Mouse (Mus musculus): ENCODE results near the gene Cnbd2. TPM values are rescaled to one million over a fixed set of nuclear protein-coding genes. Genes with fewer than 3 reads are reported as not detected.

Gene Cnbd2
- polyA plus RNA-seq, 1 experiment from 2014 or later = 9.4 TPM

DNA sequence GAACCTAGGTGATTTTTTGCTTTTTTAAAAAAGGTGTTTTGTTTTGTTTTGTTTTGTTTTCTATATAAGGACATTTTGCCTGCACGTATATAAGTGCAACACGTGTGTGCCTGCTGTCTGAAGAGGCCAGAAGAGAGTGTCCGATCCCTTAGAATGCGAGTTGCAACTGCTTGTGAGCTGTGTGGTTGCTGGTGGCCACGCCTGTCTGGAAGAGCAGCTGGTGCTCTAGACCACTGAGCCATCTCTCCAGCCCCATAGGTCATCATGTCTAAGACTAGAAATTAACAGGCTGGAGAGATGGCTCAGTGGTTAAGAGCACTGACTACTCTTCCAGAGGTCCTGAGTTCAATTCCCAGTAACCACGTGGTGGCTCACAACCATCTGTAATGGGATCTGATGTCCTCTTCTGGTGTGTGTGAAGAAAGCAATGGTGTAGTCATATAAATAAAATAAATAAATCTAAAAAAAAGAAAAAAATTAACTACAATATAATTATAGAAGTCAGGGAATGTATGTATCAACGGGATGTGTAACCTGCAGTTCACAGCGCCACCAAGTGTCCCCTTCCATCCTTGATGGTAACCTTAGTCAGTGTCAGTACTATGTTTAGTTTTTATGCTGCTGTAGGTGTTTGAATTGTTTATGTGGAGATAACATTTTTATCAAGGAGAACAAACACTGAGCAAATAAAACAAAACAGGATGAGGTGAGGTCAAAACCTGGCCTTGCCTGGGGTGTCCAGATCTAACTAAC, 40.5 kb downstream of the Cnbd2 start:
- WGBS = 72% methylated on average over 8 of the region's 8 CpGs
- ATAC-seq = no peak
- H3K9me3 ChIP-seq (ENCODE audit: control insufficient read depth) = no peaks in the 10 kb centered on the region
- no peak overlapping the region for H3K4me3 ChIP-seq (ENCODE audit: low read depth, low read length)
- no peaks in the 10 kb centered on the region for H3K36me3 ChIP-seq (ENCODE audit: control insufficient read depth, insufficient read depth)
- H3K27ac ChIP-seq (ENCODE audit: low read depth, low read length) = no peak overlapping the region
- peak; percentile 55 for TF ChIP-seq CTCF (IDR thresholded peaks at IDR 0.05; ENCODE audit: low read depth)
- H3K27me3 ChIP-seq (replicated peaks; ENCODE audit: control insufficient read depth, insufficient read depth, low read length) = no peaks in the 10 kb centered on the region
- H3K4me2 ChIP-seq (replicated peaks; ENCODE audit: low read depth) = no peak overlapping the region
- no peak overlapping the region for H3K9ac ChIP-seq (ENCODE audit: low read depth, low read length)
- H3K4me1 ChIP-seq (replicated peaks; ENCODE audit: control insufficient read depth, insufficient read depth, low read length) = no peaks in the 10 kb centered on the region

DNA sequence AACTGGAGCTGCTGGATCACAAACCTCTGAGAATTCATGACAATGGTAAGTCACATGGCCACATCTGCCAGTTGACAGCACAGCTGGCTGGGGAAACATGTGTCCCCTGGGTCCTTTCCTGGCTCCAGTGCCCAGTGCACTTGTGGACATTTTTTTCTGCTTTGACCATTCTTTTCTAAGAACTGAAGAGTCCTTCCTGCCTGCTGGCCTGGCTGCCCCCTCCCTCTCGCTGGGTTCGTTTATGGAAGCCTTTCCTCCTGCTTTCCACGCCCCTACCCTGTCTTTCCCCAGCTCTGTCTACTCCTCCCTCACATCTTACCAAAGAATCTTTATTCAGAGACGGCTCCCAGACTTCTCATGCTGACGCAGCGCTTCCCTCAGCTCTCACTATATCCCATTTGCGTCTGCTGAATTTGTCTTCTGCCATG, 41.2 kb downstream of the Cnbd2 start:
- Histone ChIP-seq H3K27me3 (replicated peaks; ENCODE audit: control insufficient read depth, insufficient read depth, low read length) (no peaks in the 10 kb centered on the region), H3K4me3 (ENCODE audit: low read depth, low read length) (no peak overlapping the region), H3K27ac (ENCODE audit: low read depth, low read length) (no peak overlapping the region), H3K4me2 (replicated peaks; ENCODE audit: low read depth) (no peak overlapping the region), H3K9me3 (ENCODE audit: control insufficient read depth) (no peaks in the 10 kb centered on the region), H3K36me3 (ENCODE audit: control insufficient read depth, insufficient read depth) (no peaks in the 10 kb centered on the region), H3K4me1 (replicated peaks; ENCODE audit: control insufficient read depth, insufficient read depth, low read length) (no peaks in the 10 kb centered on the region), H3K9ac (ENCODE audit: low read depth, low read length) (no peak overlapping the region)
- no peak for ATAC-seq
- TF ChIP-seq CTCF (IDR thresholded peaks at IDR 0.05; ENCODE audit: low read depth) = no peak
- 36% methylated on average over 7 of the region's 7 CpGs for WGBS

DNA sequence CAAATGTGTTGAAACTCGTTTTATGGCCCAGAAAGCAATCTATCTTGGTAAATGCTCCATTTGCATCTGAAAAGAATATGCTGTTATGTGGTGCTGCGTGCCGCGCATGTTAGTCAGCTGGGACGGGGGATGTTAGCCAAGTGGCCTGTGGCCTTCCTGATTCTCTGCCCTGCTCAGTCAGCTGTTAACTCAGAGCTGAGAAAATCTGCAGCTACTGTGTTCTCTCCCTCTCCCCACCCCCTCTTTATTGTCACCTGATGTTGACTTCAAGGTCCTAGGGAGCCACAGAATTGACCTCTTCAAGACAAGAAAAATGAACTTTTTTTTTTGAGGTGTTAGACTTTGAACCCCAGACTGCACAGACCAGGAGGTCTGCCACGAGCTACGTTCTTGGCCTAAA, 43.9 kb downstream of the Cnbd2 start:
- Histone ChIP-seq H3K27me3 (replicated peaks; ENCODE audit: control insufficient read depth, insufficient read depth, low read length) (no peaks in the 10 kb centered on the region), H3K4me3 (ENCODE audit: low read depth, low read length) (no peak overlapping the region), H3K4me2 (replicated peaks; ENCODE audit: low read depth) (no peak overlapping the region), H3K9ac (ENCODE audit: low read depth, low read length) (no peak overlapping the region), H3K36me3 (ENCODE audit: control insufficient read depth, insufficient read depth) (no peaks in the 10 kb centered on the region), H3K9me3 (ENCODE audit: control insufficient read depth) (no peaks in the 10 kb centered on the region), H3K27ac (ENCODE audit: low read depth, low read length) (no peak overlapping the region), H3K4me1 (replicated peaks; ENCODE audit: control insufficient read depth, insufficient read depth, low read length) (no peaks in the 10 kb centered on the region)
- peak; percentile 61; the same call in 1 of the 2 replicates for ATAC-seq
- TF ChIP-seq CTCF (IDR thresholded peaks at IDR 0.05; ENCODE audit: low read depth) = no peak
- 50% methylated on average over 7 of the region's 7 CpGs for WGBS

DNA sequence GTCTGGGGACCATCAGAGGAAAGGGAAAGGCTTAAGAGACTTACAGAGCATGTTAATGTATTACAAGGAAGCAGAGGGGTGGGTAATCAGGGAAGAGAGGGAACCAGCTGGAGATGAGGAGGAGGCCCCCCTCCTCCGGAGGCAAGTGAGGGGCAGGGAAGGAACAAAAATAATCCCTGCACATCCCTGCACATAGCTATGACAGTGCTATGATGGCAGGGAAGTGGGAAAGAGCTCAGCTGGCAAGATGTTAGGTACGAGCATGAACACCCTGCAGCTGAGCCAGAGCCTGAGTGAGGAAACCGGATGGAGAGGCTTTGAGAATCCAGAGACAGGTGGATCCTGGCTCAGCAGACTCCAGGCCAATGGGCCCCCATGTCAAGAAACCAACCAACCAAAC, 56.4 kb downstream of the Cnbd2 start:
- ATAC-seq = no peak
- 59% methylated on average over 3 of the region's 3 CpGs for WGBS
- no peaks in the 10 kb centered on the region for H3K9me3 ChIP-seq (ENCODE audit: control insufficient read depth)

DNA sequence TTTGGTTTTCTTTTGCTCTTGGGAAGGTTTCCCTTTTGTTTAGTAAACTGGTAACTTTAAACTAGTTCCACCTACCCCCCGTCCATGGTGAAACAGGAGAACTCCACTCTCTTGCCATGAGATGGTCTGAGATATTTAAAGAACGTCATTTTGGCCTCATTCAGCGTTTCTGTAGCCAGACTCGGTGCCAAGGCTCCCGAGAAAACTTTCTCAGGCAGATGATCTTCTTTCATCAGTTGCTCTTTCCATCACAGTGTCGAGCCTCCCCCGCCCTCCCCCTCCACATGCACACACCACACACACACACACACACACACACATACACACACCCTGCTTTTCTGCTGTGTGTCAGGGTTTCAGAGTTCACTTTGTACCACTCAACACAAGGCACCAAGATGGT, 58.8 kb downstream of the Cnbd2 start:
- 74% methylated on average over 7 of the region's 7 CpGs for WGBS
- Histone ChIP-seq H3K4me2 (replicated peaks; ENCODE audit: low read depth) (no peak overlapping the region), H3K27ac (ENCODE audit: low read depth, low read length) (no peak overlapping the region), H3K9me3 (ENCODE audit: control insufficient read depth) (no peaks in the 10 kb centered on the region), H3K27me3 (replicated peaks; ENCODE audit: control insufficient read depth, insufficient read depth, low read length) (no peaks in the 10 kb centered on the region), H3K9ac (ENCODE audit: low read depth, low read length) (no peak overlapping the region), H3K36me3 (ENCODE audit: control insufficient read depth, insufficient read depth) (no peaks in the 10 kb centered on the region), H3K4me1 (replicated peaks; ENCODE audit: control insufficient read depth, insufficient read depth, low read length) (no peaks in the 10 kb centered on the region), H3K4me3 (ENCODE audit: low read depth, low read length) (no peak overlapping the region)
- ATAC-seq = no peak
- TF ChIP-seq CTCF (IDR thresholded peaks at IDR 0.05; ENCODE audit: low read depth) = no peak

More for the DNA sequence above, 56.4 kb downstream of the Cnbd2 start:
- no peak overlapping the region for H3K27ac ChIP-seq (ENCODE audit: low read depth, low read length)
- H3K4me1 ChIP-seq (replicated peaks; ENCODE audit: control insufficient read depth, insufficient read depth, low read length) = no peaks in the 10 kb centered on the region
- H3K36me3 ChIP-seq (ENCODE audit: control insufficient read depth, insufficient read depth) = no peaks in the 10 kb centered on the region
- H3K9ac ChIP-seq (ENCODE audit: low read depth, low read length) = no peak overlapping the region
- no peak for TF ChIP-seq CTCF (IDR thresholded peaks at IDR 0.05; ENCODE audit: low read depth)
- H3K27me3 ChIP-seq (replicated peaks; ENCODE audit: control insufficient read depth, insufficient read depth, low read length) = no peaks in the 10 kb centered on the region
- H3K4me3 ChIP-seq (ENCODE audit: low read depth, low read length) = no peak overlapping the region
- H3K4me2 ChIP-seq (replicated peaks; ENCODE audit: low read depth) = no peak overlapping the region

DNA sequence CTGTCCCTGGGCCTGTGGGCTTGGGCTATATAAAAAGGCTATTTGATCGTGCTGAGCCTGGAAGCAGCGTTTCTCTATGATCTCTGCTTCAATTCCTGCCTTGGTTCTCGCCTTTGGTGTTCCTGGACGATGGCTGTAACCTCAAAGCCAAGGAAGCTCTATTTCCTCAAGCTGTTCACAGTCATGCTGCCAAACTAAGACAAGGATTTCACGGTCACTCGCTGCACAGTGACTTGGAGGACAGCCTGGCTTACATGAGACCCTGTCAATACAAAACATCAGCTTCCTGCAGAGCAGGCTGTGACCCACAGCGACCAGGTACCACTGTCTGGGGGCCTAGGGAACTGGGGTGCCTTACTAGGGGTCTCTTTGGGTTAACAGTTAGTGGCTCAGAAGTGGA, 64.9 kb downstream of the Cnbd2 start:
- Histone ChIP-seq H3K27me3 (replicated peaks; ENCODE audit: control insufficient read depth, insufficient read depth, low read length) (no peaks in the 10 kb centered on the region), H3K9me3 (ENCODE audit: control insufficient read depth) (no peaks in the 10 kb centered on the region), H3K36me3 (ENCODE audit: control insufficient read depth, insufficient read depth) (no peaks in the 10 kb centered on the region), H3K4me2 (replicated peaks; ENCODE audit: low read depth) (no peak overlapping the region), H3K4me1 (replicated peaks; ENCODE audit: control insufficient read depth, insufficient read depth, low read length) (no peaks in the 10 kb centered on the region), H3K4me3 (ENCODE audit: low read depth, low read length) (no peak overlapping the region), H3K9ac (ENCODE audit: low read depth, low read length) (no peak overlapping the region), H3K27ac (ENCODE audit: low read depth, low read length) (no peak overlapping the region)
- WGBS = 88% methylated on average over 7 of the region's 7 CpGs
- TF ChIP-seq CTCF (IDR thresholded peaks at IDR 0.05; ENCODE audit: low read depth) = no peak
- ATAC-seq = no peak
